Mouse (Mus musculus): Measurements from ENCODE around the gene Nwd2.

DNA sequence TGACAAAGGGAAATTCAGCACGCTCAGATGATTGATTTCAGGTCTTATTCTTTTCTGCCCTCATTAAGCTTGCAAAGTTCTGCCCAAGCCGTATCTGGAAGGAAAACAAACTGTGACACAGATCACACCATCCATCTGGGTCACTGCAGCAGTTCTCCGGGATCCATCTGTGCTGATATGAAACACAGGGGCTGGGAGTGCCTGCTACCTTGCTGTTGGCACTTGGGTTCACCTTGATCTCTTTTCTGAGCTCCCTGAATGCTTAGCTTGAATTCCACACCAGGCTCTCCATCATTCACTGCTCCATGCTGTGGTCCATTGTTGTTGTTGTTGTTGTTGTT, 20.4 kb upstream of the Nwd2 start:
- TF ChIP-seq GATA1 (IDR thresholded peaks at IDR 0.05; ENCODE audit: borderline replicate concordance, low read length), result no peak
- no peak for TF ChIP-seq FLI1 (IDR thresholded peaks at IDR 0.05; ENCODE audit: low read length)

All from megakaryocyte, embryonic 14.5 days (primary cell).